Mouse (Mus musculus): ENCODE measurements around the gene Fam102a. TPM values are rescaled to one million over a fixed set of nuclear protein-coding genes. Genes with fewer than 3 reads are reported as not detected.

The Fam102a gene
- total and polyA plus RNA-seq, 2 experiments from 2014 or later = 7.2 to 17.6 TPM

DNA sequence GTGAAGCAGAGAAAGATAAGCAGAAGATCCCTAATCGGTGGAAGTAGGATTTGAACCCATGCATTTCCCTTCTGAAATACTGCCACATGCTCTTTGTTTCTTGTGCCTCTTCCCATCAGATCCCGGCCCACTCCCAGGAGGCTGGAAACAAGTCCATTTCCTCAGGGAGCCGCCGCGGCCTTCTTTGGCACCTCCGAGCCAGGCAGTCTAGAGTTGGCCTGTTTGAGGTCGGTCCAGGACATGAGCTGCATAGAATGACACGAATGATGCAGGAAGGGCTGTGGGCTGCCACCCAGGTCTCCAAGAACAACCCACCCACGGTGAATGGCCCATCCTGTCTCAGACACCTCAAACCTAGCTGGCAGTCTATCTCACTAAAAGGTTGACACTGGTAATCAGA is 41.4 kb downstream of the Fam102a start:
- no peak overlapping the region for H3K9ac ChIP-seq
- H3K9me3 ChIP-seq (ENCODE audit: low read length) = no peaks in the 10 kb centered on the region
- H3K4me3 ChIP-seq (ENCODE audit: low read depth, low read length) = no peak overlapping the region
- peaks cover 4% of the 10 kb centered on the region for H3K4me1 ChIP-seq (ENCODE audit: insufficient read depth)
- TF ChIP-seq CTCF (IDR thresholded peaks at IDR 0.05; ENCODE audit: low read depth) = no peak
- DNase-seq (no peak), ATAC-seq (no peak)
- no peak overlapping the region for H3K4me2 ChIP-seq (ENCODE audit: low read depth)
- WGBS = 87% methylated on average over 9 of the region's 9 CpGs
- no peak overlapping the region for H3K27ac ChIP-seq (ENCODE audit: low read depth, low read length)
- peaks cover 3% of the 10 kb centered on the region; the same call in 1 of the 2 replicates for H3K27me3 ChIP-seq (ENCODE audit: insufficient read depth, low read length)
- H3K36me3 ChIP-seq (ENCODE audit: insufficient read depth) = peaks cover 8% of the 10 kb centered on the region; the same call in 1 of the 2 replicates

DNA sequence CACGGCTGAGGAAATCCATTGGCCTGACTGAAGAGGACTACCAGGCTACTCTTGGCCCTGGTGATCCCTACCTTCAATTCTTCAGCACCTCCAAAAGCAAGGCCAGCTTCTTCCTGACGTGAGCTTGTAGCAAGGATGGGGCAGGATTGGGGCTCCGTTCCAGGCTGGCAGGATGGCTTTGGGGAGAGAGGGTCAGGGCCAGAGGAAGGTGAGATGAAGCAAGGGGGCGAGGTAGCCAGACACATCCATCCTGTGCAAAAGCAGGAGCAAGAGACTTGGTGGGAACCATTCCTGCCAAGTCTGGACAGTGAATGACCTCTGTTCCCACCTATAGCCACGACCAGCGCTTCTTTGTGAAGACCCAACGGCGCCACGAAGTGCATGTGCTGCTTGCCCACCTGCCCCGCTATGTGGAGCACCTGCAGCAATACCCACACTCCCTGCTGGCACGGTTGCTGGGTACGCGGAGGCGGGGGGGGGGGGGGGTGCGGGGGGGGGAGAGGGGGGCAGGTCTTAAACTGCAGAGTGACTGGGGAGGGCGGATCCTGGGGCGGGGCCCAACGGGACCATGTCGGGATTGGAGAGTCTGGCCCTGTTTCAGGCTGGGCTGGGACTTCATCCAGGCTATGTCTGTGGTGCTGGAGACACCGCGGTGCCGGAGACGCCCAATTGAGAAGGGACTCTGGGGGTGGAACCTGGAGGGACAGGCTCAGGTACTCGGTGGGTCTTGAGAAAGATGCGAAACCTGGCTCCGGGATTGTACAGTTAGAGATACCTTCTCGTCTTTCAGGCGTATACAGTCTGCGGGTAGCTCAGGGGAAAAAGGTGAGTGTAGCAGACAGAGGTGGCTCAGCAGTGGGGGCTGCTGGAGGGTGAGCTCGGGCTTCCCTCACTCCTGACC is 43.3 kb downstream of the Fam102a start:
- Histone ChIP-seq H3K27me3 (ENCODE audit: insufficient read depth, low read length) (peaks cover 3% of the 10 kb centered on the region; the same call in 1 of the 2 replicates), H3K9me3 (ENCODE audit: low read length) (no peaks in the 10 kb centered on the region), H3K4me3 (ENCODE audit: low read depth, low read length) (no peak overlapping the region), H3K36me3 (ENCODE audit: insufficient read depth) (peaks cover 2% of the 10 kb centered on the region; the same call in 1 of the 2 replicates), H3K9ac (no peak overlapping the region), H3K4me2 (ENCODE audit: low read depth) (no peak overlapping the region), H3K27ac (ENCODE audit: low read depth, low read length) (no peak overlapping the region), H3K4me1 (ENCODE audit: insufficient read depth) (0 out of 2 replicates have a peak, but pooled peaks cover 3% of the 10 kb centered on the region)
- DNase-seq = no peak
- TF ChIP-seq CTCF (IDR thresholded peaks at IDR 0.05; ENCODE audit: low read depth) = no peak
- WGBS = 43% methylated on average over 25 of the region's 30 CpGs
- no peak for ATAC-seq

DNA sequence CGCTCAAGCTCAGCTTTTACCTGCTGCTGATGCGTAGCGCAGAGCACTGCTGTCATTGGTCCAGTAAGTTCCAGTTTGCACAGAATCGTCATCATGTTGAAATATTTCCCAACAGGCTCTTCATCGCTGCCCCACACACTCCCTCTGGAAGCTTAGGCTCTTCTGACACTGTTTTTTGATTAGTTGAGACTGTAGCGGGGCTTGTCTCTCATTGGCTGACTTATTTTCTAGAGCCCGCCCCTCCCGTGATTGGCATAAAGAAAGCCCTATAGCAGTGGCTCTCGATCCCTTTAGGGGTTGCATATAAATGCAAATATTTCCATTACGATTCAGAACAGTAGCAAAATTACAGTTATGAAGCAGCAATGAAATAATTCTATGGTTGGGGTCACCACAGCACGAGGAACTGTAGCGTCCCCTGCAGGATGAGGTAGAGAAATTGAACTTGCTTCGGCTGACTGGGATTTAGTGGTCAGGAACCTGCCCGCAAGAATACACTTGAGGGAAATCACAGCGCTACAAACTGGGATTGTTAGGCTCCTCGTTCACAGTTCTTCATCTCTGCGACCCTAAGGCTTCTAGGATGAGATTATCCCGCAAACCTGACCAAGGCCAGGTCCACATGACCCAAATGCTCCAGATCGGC is 46.4 kb downstream of the Fam102a start:
- Histone ChIP-seq H3K4me3 (ENCODE audit: low read depth, low read length) (peak overlapping the region; percentile 30), H3K4me2 (ENCODE audit: low read depth) (peak overlapping the region; percentile 41), H3K27ac (ENCODE audit: low read depth, low read length) (no peak overlapping the region), H3K36me3 (ENCODE audit: insufficient read depth) (no peaks in the 10 kb centered on the region), H3K9me3 (ENCODE audit: low read length) (no peaks in the 10 kb centered on the region), H3K9ac (no peak overlapping the region), H3K4me1 (ENCODE audit: insufficient read depth) (0 out of 2 replicates have a peak, but pooled peaks cover 3% of the 10 kb centered on the region), H3K27me3 (ENCODE audit: insufficient read depth, low read length) (peaks cover 3% of the 10 kb centered on the region; the same call in 1 of the 2 replicates)
- peak; percentile 34 for TF ChIP-seq CTCF (IDR thresholded peaks at IDR 0.05; ENCODE audit: low read depth)
- WGBS = 34% methylated on average over 19 of the region's 19 CpGs
- ATAC-seq (peak; percentile 81), DNase-seq (peak; percentile 89)

DNA sequence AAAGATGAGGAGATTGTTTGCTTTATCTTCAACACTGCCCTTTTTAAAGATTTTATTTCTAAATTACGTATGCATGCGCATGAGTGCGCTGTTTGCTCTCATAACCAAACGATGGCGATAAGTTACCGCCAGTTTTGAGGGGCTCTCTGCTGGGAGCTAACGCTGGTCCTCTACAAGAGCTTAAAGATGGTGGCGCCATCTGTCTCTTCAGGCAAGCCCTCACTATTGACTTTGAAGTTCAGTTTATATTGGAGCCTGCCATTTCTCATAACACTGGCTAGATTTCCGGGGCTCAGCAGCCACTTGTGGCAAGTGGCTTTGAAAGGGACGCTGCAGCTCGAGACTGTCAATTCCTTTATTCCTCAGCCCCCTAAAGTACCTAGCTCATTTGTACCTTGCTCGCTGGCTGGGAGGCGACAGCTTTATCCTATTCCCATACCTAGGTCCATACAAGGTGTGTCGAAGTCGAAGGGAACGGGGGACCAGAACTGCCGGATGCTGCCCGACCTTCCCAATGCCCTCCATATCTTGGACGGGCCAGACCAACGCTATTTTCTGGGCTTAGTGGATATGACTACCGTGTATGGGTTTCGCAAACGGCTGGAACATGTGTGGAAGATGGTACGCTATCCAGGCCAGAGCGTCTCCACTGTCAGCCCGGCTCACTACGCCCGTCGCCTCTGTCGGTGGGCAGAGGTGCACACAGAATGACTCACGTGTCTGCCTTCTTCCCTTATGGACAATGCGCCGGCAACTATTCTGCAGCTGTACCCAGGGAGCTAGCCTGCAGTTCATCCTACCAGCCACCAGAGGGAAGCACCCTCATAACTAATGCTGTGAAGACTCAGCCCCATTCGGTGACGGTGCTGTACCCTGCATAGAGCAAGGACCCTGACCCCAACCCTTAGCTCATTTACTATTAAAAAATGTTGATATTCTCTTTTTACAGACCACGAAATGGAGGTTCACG is 48.0 kb downstream of the Fam102a start:
- TF ChIP-seq CTCF (IDR thresholded peaks at IDR 0.05; ENCODE audit: low read depth) = peak; percentile 98
- Histone ChIP-seq H3K27me3 (ENCODE audit: insufficient read depth, low read length) (peaks cover 3% of the 10 kb centered on the region; the same call in 1 of the 2 replicates), H3K27ac (ENCODE audit: low read depth, low read length) (no peak overlapping the region; the same call in 1 of the 2 replicates), H3K9me3 (ENCODE audit: low read length) (no peaks in the 10 kb centered on the region), H3K4me3 (ENCODE audit: low read depth, low read length) (peak overlapping the region; percentile 33), H3K4me2 (ENCODE audit: low read depth) (peak overlapping the region; percentile 61), H3K36me3 (ENCODE audit: insufficient read depth) (no peaks in the 10 kb centered on the region), H3K4me1 (ENCODE audit: insufficient read depth) (peaks cover 7% of the 10 kb centered on the region), H3K9ac (peak overlapping the region; percentile 40; the same call in 1 of the 2 replicates)
- DNase-seq (peak; percentile 90), ATAC-seq (peak; percentile 77)
- WGBS = 12% methylated on average over 37 of the region's 37 CpGs

DNA sequence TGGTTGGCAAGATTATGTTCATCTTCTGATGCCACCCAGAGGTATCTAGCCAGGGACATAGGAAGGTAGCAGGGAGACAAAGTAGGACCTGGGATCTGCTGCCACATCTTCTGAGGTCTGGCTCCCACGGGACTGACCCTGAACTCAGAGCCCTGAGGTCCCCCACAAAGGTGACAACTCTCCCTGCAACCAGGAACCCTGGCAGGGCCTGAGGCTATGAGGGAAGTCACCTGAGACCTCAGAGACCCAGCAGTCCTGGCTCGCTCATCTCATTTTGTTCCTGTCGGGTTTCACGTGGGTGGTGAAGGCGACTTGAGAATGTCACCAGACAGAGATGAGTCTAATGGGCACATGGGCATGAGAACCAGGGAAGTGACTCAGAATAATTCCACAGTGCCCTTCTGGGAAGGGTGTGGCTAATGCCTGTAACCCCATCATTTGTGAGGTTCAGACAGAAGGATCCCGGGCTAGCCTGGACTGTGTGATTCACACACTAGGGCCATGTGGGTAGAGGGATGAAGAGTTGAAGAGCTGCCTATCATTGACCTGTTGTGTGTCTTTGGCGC is 50.1 kb downstream of the Fam102a start:
- no peaks in the 10 kb centered on the region for H3K36me3 ChIP-seq (ENCODE audit: insufficient read depth)
- H3K27ac ChIP-seq (ENCODE audit: low read depth, low read length) = no peak overlapping the region
- WGBS = 87% methylated on average over 7 of the region's 7 CpGs
- DNase-seq (no peak), ATAC-seq (no peak)
- no peak for TF ChIP-seq CTCF (IDR thresholded peaks at IDR 0.05; ENCODE audit: low read depth)
- no peak overlapping the region for H3K9ac ChIP-seq
- no peaks in the 10 kb centered on the region for H3K9me3 ChIP-seq (ENCODE audit: low read length)
- peaks cover 12% of the 10 kb centered on the region for H3K4me1 ChIP-seq (ENCODE audit: insufficient read depth)
- H3K4me2 ChIP-seq (ENCODE audit: low read depth) = no peak overlapping the region
- no peaks in the 10 kb centered on the region for H3K27me3 ChIP-seq (ENCODE audit: insufficient read depth, low read length)
- H3K4me3 ChIP-seq (ENCODE audit: low read depth, low read length) = no peak overlapping the region

DNA sequence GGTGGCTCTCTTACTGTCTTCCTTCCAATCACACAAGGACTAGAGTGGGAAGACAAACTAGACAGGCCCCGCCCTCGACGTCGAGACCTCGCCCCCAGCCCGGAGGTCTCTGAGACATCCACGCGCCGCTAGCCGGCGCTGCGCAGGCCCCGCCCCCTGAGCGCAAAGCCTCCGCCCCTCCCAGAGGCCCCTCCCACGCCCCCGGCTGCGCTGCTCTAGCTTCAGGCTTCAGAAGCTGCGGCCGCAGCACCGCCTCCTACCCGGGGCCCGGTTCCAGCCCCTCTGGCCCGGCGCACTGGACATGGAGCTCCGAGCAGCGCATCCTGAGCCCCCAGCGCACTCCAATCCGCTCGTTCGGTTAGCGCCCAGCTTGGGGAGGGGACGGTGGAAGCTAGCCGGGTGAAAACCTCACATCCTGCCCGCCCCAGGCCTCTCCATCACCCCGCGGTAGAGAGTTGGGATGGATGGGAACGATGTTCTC is 51.8 kb downstream of the Fam102a start, which contains the start of gene St6galnac4:
Gene St6galnac4 (plus strand): TSS at position 225 of the 481 bp plus-strand sequence.
- ATAC-seq (peak; percentile 89), DNase-seq (peak; percentile 93)
- under 1% methylated on average over 38 of the region's 38 CpGs for WGBS
- Histone ChIP-seq H3K9me3 (ENCODE audit: low read length) (no peaks in the 10 kb centered on the region), H3K27me3 (ENCODE audit: insufficient read depth, low read length) (no peaks in the 10 kb centered on the region), H3K9ac (peak within 1 kb of the TSS; percentile 72), H3K4me1 (ENCODE audit: insufficient read depth) (peaks cover 12% of the 10 kb centered on the region), H3K36me3 (ENCODE audit: insufficient read depth) (no peaks in the 10 kb centered on the region), H3K27ac (ENCODE audit: low read depth, low read length) (peak within 1 kb of the TSS; percentile 57; the same call in 1 of the 2 replicates), H3K4me3 (ENCODE audit: low read depth, low read length) (peak within 1 kb of the TSS; percentile 62), H3K4me2 (ENCODE audit: low read depth) (peak within 1 kb of the TSS; percentile 65)
- peak; percentile 64 for TF ChIP-seq CTCF (IDR thresholded peaks at IDR 0.05; ENCODE audit: low read depth)
